Comparison of ENCODE assay signal across 8 mouse cellular contexts in genomic region chr9:74952756-74953247, GRCm38 (mm10). TPM values are rescaled to one million over a fixed set of nuclear protein-coding genes. Genes with fewer than 3 reads are reported as not detected.
DNase-seq lines count a peak whose midpoint lies in the region; ATAC-seq and TF ChIP-seq lines count a peak whose summit lies in the region.

TSS of gene Fam214a (plus strand) at chr9:74952884.

- peak within 1 kb of the TSS; percentile 79 for H3K9ac ChIP-seq in embryonic facial prominence, embryonic 11.5 days (replicated peaks; ENCODE audit: low read length)
- peak within 1 kb of the TSS; percentile 68 for H3K9ac ChIP-seq in heart, adult 2 months (ENCODE audit: low read depth, low read length)
- peak within 1 kb of the TSS; percentile 88 for H3K9ac ChIP-seq in limb, embryonic 13.5 days
- peak within 1 kb of the TSS; percentile 84 for H3K9ac ChIP-seq in midbrain, embryonic 16.5 days (ENCODE audit: low read depth, low read length)

- no peaks in the 10 kb centered on the region; the same call in 1 of the 2 replicates for H3K36me3 ChIP-seq in erythroblast, embryonic 14.5 days (ENCODE audit: control insufficient read depth)
- no peaks in the 10 kb centered on the region for H3K36me3 ChIP-seq in embryonic facial prominence, embryonic 11.5 days (replicated peaks; ENCODE audit: control insufficient read depth, insufficient read depth, low read depth, low read length)
- H3K36me3 ChIP-seq in heart, adult 2 months (ENCODE audit: control insufficient read depth, insufficient read depth, low read length), result peaks cover 14% of the 10 kb centered on the region
- H3K36me3 ChIP-seq in limb, embryonic 13.5 days, result peaks cover 4% of the 10 kb centered on the region
- H3K36me3 ChIP-seq in midbrain, embryonic 16.5 days (ENCODE audit: control insufficient read depth, insufficient read depth, low read length), result no peaks in the 10 kb centered on the region

- no peaks in the 10 kb centered on the region for H3K79me2 ChIP-seq in heart, adult 2 months (replicated peaks; ENCODE audit: control insufficient read depth, insufficient read depth, low read length)

- TF ChIP-seq CTCF in heart, adult 2 months (IDR thresholded peaks at IDR 0.05), result no peak

- H3K27ac ChIP-seq in embryonic facial prominence, embryonic 11.5 days (replicated peaks; ENCODE audit: low read depth, low read length), result peak within 1 kb of the TSS; percentile 84
- H3K27ac ChIP-seq in heart, adult 2 months, result peak within 1 kb of the TSS; percentile 98
- peak within 1 kb of the TSS; percentile 89 for H3K27ac ChIP-seq in limb, embryonic 13.5 days
- peak within 1 kb of the TSS; percentile 88 for H3K27ac ChIP-seq in midbrain, embryonic 16.5 days (ENCODE audit: low read length)

- ATAC-seq in erythroblast, adult 5-6 weeks (replicated peaks; ENCODE audit: low FRiP score, poor library complexity, severe bottlenecking), result no peak; the same call in 1 of the 2 replicates
- ATAC-seq in embryonic facial prominence, embryonic 11.5 days (replicated peaks; ENCODE audit: insufficient number of reproducible peaks, low FRiP score, low TSS enrichment, low read depth), result peak; percentile 96
- ATAC-seq in limb, embryonic 13.5 days (ENCODE audit: low FRiP score, low read depth), result peak; percentile 97
- ATAC-seq in midbrain, embryonic 16.5 days, result peak; percentile 98

- TF ChIP-seq POLR2A in heart, adult 2 months (IDR thresholded peaks at IDR 0.05; ENCODE audit: insufficient read depth, low read depth, low read length), result peak; percentile 93

- peaks cover 14% of the 10 kb centered on the region for H3K4me1 ChIP-seq in erythroblast, embryonic 14.5 days (ENCODE audit: control insufficient read depth)
- no peaks in the 10 kb centered on the region for H3K4me1 ChIP-seq in embryonic facial prominence, embryonic 11.5 days (ENCODE audit: control insufficient read depth, insufficient read depth, low read length)
- peaks cover 1% of the 10 kb centered on the region; the same call in 1 of the 2 replicates for H3K4me1 ChIP-seq in heart, adult 2 months (ENCODE audit: control insufficient read depth, insufficient read depth, low read length)
- H3K4me1 ChIP-seq in limb, embryonic 13.5 days, result peaks cover 16% of the 10 kb centered on the region
- peaks cover 15% of the 10 kb centered on the region for H3K4me1 ChIP-seq in midbrain, embryonic 16.5 days (ENCODE audit: control insufficient read depth, insufficient read depth, low read length)

- peak within 1 kb of the TSS; percentile 93 for H3K4me2 ChIP-seq in embryonic facial prominence, embryonic 11.5 days (ENCODE audit: low read depth, low read length)
- H3K4me2 ChIP-seq in limb, embryonic 13.5 days (replicated peaks), result peak within 1 kb of the TSS; percentile 89
- peak within 1 kb of the TSS; percentile 65 for H3K4me2 ChIP-seq in midbrain, embryonic 16.5 days (ENCODE audit: low read length)

- intact Hi-C loops in heart, adult 2 months (cut with DNase I), result loop anchor here (1.0 to 5.0 kb wide), 4 partner anchors 21 to 84 kb away; partner anchors contain the start of gene Arpp19

- peak; percentile 95 for DNase-seq in embryonic facial prominence, embryonic 11.5 days (ENCODE audit: low spot score)
- DNase-seq in heart, adult 2 months, result peak; percentile 93 to 94
- DNase-seq in kidney, adult 8-10 months, result peak; percentile 94 to 95
- DNase-seq in spleen, postnatal 10 days (ENCODE audit: low spot score in 2 of 2), result peak; percentile 65 to 87

- H3K27me3 ChIP-seq in erythroblast, embryonic 14.5 days (ENCODE audit: control insufficient read depth), result no peaks in the 10 kb centered on the region
- H3K27me3 ChIP-seq in embryonic facial prominence, embryonic 11.5 days (ENCODE audit: control insufficient read depth, insufficient read depth, low read length), result no peaks in the 10 kb centered on the region
- no peaks in the 10 kb centered on the region for H3K27me3 ChIP-seq in heart, adult 2 months (ENCODE audit: control insufficient read depth, insufficient read depth, low read length)
- no peaks in the 10 kb centered on the region for H3K27me3 ChIP-seq in limb, embryonic 13.5 days
- H3K27me3 ChIP-seq in midbrain, embryonic 16.5 days (ENCODE audit: control insufficient read depth, insufficient read depth, low read depth, low read length), result no peaks in the 10 kb centered on the region

- TF ChIP-seq EP300 in heart, adult 2 months (IDR thresholded peaks at IDR 0.05; ENCODE audit: insufficient read depth, low read depth, low read length), result peak; percentile 73; the same call in 1 of the 2 replicates

- peak within 1 kb of the TSS; percentile 75 for H3K4me3 ChIP-seq in erythroblast, embryonic 14.5 days (replicated peaks)
- H3K4me3 ChIP-seq in embryonic facial prominence, embryonic 11.5 days (ENCODE audit: low read depth, low read length), result peak within 1 kb of the TSS; percentile 88
- peak within 1 kb of the TSS; percentile 98 for H3K4me3 ChIP-seq in heart, adult 2 months
- H3K4me3 ChIP-seq in limb, embryonic 13.5 days, result peak within 1 kb of the TSS; percentile 96
- H3K4me3 ChIP-seq in midbrain, embryonic 16.5 days (ENCODE audit: low read depth, low read length), result peak within 1 kb of the TSS; percentile 69

- H3K9me3 ChIP-seq in erythroblast, embryonic 14.5 days (ENCODE audit: control insufficient read depth, low read length), result no peaks in the 10 kb centered on the region
- no peaks in the 10 kb centered on the region for H3K9me3 ChIP-seq in embryonic facial prominence, embryonic 11.5 days (replicated peaks; ENCODE audit: control insufficient read depth, low read length)
- no peaks in the 10 kb centered on the region for H3K9me3 ChIP-seq in limb, embryonic 13.5 days
- no peaks in the 10 kb centered on the region for H3K9me3 ChIP-seq in midbrain, embryonic 16.5 days (replicated peaks; ENCODE audit: control insufficient read depth, low read length, poor library complexity, severe bottlenecking)

- WGBS in embryonic facial prominence, embryonic 11.5 days, result under 1% methylated on average over 51 of the region's 59 CpGs
- under 1% methylated on average over 59 of the region's 59 CpGs for WGBS in heart, adult 2 months
- 0% methylated on average over 54 of the region's 59 CpGs for WGBS in limb, embryonic 13.5 days
- WGBS in midbrain, embryonic 16.5 days, result under 1% methylated on average over 58 of the region's 59 CpGs

RNA-seq across cellular contexts. Expression of gene Fam214a, which starts in this region (rescaled TPM):
- polyA plus RNA-seq in erythroblast, embryonic 14.5 days (2012), result not detected in 2 replicates
- 1.0 and 3.8 TPM in 2 replicates for total RNA-seq in erythroblast, adult 5-6 weeks (2015; ENCODE audit: low replicate concordance)
- 1.3 and 2.8 TPM in 2 replicates for total RNA-seq in erythroblast, adult 5-6 weeks (2017; ENCODE audit: low replicate concordance)
- polyA plus RNA-seq in embryonic facial prominence, embryonic 11.5 days (2014; fragmentation: Nextera tagmentation; extraction: Ambion mirVana), result 11.9 and 13.3 TPM in 2 replicates
- 10 to 100 TPM; 20.6 to 30.2 TPM for total RNA-seq in heart, adult 2 months (2021)
- 10.7 and 16.5 TPM in 2 replicates for polyA plus RNA-seq in heart, adult 2 months (2012; rRNA removed)
- 10.6 and 11.9 TPM in 2 replicates for polyA plus RNA-seq in limb, embryonic 13.5 days (2015; fragmentation: Nextera tagmentation; extraction: Ambion mirVana)
- 22.7 and 25.3 TPM in 2 replicates for polyA plus RNA-seq in midbrain, embryonic 16.5 days (2015; fragmentation: Nextera tagmentation; extraction: Ambion mirVana)

Comparison
In these comparisons a context has a peak if more than half of its experiments do, and no peak if none do; other contexts are left out.
1. RNA of gene Fam214a (total RNA-seq): 20.6 to 30.2 TPM in heart, adult 2 months; 1.0 to 3.8 TPM in erythroblast, adult 5-6 weeks; every median in the first group is over 4 times any median in the second.
2. RNA of gene Fam214a (polyA plus RNA-seq): 22.7 to 25.3 TPM in midbrain, embryonic 16.5 days, 11.9 to 13.3 TPM in embryonic facial prominence, embryonic 11.5 days, 10.7 to 16.5 TPM in heart, adult 2 months and 10.6 to 11.9 TPM in limb, embryonic 13.5 days; not detected in erythroblast, embryonic 14.5 days; every median in the first group is over 10 times any median in the second.
3. Peak in every context shown above with its lines, with median percentiles within 50 percentile points of each other: H3K4me3 ChIP-seq, DNase-seq, H3K27ac ChIP-seq, H3K4me2 ChIP-seq and H3K9ac ChIP-seq.